Mouse (Mus musculus) hematopoietic stem cell, adult 5-6 weeks (primary cell): ENCODE results near the gene Gm49383. TPM values are rescaled to one million over a fixed set of nuclear protein-coding genes. Genes with fewer than 3 reads are reported as not detected.
A peak's percentile ranks its signal among the peaks of the same experiment; 100 is the strongest.

Source experiments
- ATAC-seq, 2 experiments: fragments of 125-278 bp in 1 of 2; replicated peaks in 1 of 2; 2 replicates each; pipeline ENCODE4 v1.8.0; 2016 to 2017; ENCODE audit warnings: inconsistent platforms in 2 of 2, mild to moderate bottlenecking in 2 of 2, moderate number of reproducible peaks in 2 of 2, low read depth in 1 of 2, moderate TSS enrichment in 1 of 2; ENCODE audit not compliant: low FRiP score in 2 of 2, poor library complexity in 2 of 2, severe bottlenecking in 2 of 2, insufficient read depth in 1 of 2, low TSS enrichment in 1 of 2
- total RNA-seq: library from RNA; stranded (forward); fragments of 172-1452, 232-1000 nt; gene quantifications from 2 replicates; pipeline ENCODE4 v1.2.3, GENCODE M21; 2017

Gene Gm49383
- total RNA-seq: 25.1 and 35.8 TPM in 2 replicates

GRCm38 (mm10) chr12:69196444-69197377, at the start of gene Gm49383:
Gm49383 (minus strand) TSS chr12:69197104.
- ATAC-seq: peak; percentile 55 to 76

- ATAC-seq: peak; percentile 61 to 63
These were observed 45.0 kb upstream of the Gm49383 start for GRCm38 (mm10) chr12:69241771-69242431.

GRCm38 (mm10) chr12:69241405-69241770, 44.5 kb upstream of the Gm49383 start:
- ATAC-seq: no peak

- no peak for ATAC-seq
These were observed 44.0 kb upstream of the Gm49383 start, which contains the start of gene Klhdc1 for GRCm38 (mm10) chr12:69240876-69241275. Klhdc1 (plus strand) TSS chr12:69241176.

GRCm38 (mm10) chr12:69238284-69238683, 41.4 kb upstream of the Gm49383 start:
- no peak for ATAC-seq

- ATAC-seq: no peak
These were observed 38.9 kb upstream of the Gm49383 start for GRCm38 (mm10) chr12:69235782-69236181.

- 0 out of 4 replicates have a peak, but pooled peaks have one; percentile 37 to 50 for ATAC-seq
These were observed 32.3 kb upstream of the Gm49383 start for GRCm38 (mm10) chr12:69229251-69229650.

GRCm38 (mm10) chr12:69227776-69228466, 31.0 kb upstream of the Gm49383 start, which contains the start of gene Pole2:
Pole2 (minus strand) TSS chr12:69228195.
- peak; percentile 92 to 94 for ATAC-seq

GRCm38 (mm10) chr12:69220613-69221277, 23.8 kb upstream of the Gm49383 start:
- ATAC-seq: no peak

GRCm38 (mm10) chr12:69216587-69216986, 19.7 kb upstream of the Gm49383 start:
- ATAC-seq: no peak

- no peak; a peak in 1 of 4 replicates for ATAC-seq
These were observed 18.3 kb upstream of the Gm49383 start for GRCm38 (mm10) chr12:69215000-69215785.

- ATAC-seq: peak in 1 of 2 experiments; percentile 39; a peak in 1 of 4 replicates
These were observed 17.5 kb upstream of the Gm49383 start for GRCm38 (mm10) chr12:69214393-69214792.

GRCm38 (mm10) chr12:69213186-69213777, 16.4 kb upstream of the Gm49383 start:
- ATAC-seq: no peak

- ATAC-seq: no peak
These were observed 14.2 kb upstream of the Gm49383 start for GRCm38 (mm10) chr12:69211057-69211456.

GRCm38 (mm10) chr12:69210056-69210979, 13.4 kb upstream of the Gm49383 start:
- no peak for ATAC-seq
